Mouse (Mus musculus): ENCODE results near the gene Zbtb24. TPM values are rescaled to one million over a fixed set of nuclear protein-coding genes. Genes with fewer than 3 reads are reported as not detected.

Gene Zbtb24
- polyA plus RNA-seq, 1 experiment from 2014 or later, result 20.1 TPM

DNA sequence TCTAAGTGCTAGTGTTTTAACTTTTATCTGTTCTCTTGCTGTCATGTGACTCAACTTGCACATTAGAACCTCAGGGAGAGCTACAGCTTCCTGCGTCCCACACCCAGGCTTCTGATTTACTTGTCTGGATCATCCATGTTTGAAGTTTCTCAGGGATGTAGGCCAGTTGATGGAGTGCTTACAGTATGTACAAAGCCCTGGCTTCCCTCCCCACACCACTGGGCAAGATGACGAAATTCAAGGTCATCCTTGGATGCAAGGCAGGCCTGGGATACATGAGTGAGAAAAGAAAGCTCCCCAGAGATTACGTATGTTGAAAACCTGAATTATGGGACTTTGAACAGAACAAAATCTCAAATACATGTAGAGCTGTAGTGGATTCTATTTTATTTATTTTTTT lies 2.6 kb downstream of the Zbtb24 start:
- Histone ChIP-seq H3K9me3 (ENCODE audit: control insufficient read depth, low read length) (no peaks in the 10 kb centered on the region), H3K4me2 (ENCODE audit: low read depth) (no peak overlapping the region), H3K4me1 (ENCODE audit: control insufficient read depth, insufficient read depth, low read length) (no peaks in the 10 kb centered on the region), H3K27ac (ENCODE audit: low read depth, low read length) (no peak overlapping the region), H3K27me3 (ENCODE audit: control insufficient read depth, insufficient read depth, low read length) (no peaks in the 10 kb centered on the region), H3K4me3 (ENCODE audit: low read depth, low read length) (no peak overlapping the region), H3K36me3 (ENCODE audit: control insufficient read depth, insufficient read depth, low read length) (peaks cover 9% of the 10 kb centered on the region), H3K9ac (ENCODE audit: low read length) (no peak overlapping the region)
- WGBS, result 90% methylated on average over 3 of the region's 3 CpGs
- ATAC-seq (ENCODE audit: insufficient read depth, low FRiP score, low TSS enrichment) (no peak), DNase-seq (ENCODE audit: low spot score) (no peak)

DNA sequence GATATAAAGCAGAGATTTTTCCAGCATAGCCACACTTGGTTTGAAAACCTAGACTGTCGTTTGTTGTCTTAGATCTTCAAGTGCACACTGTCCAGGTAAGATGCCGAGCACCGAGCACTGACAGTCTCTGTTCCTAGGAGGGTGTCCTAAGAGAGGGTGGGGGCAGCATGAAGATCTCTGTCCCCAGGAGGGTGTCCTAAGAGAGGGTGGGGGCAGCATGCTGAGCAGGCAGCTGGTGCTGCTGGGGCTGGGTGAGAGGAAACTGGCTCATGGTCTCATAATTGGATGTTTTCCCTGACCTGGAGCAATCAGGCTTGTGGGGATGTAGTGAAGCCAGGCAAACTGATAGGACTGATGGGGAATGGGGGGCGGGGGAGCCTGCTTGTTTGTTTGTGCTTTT lies 9.8 kb downstream of the Zbtb24 start:
- no peaks in the 10 kb centered on the region for H3K4me1 ChIP-seq (ENCODE audit: control insufficient read depth, insufficient read depth, low read length)
- H3K4me2 ChIP-seq (ENCODE audit: low read depth), result no peak overlapping the region
- WGBS, result 85% methylated on average over 4 of the region's 4 CpGs
- no peak overlapping the region for H3K4me3 ChIP-seq (ENCODE audit: low read depth, low read length)
- H3K27me3 ChIP-seq (ENCODE audit: control insufficient read depth, insufficient read depth, low read length), result no peaks in the 10 kb centered on the region
- DNase-seq (ENCODE audit: low spot score), result no peak
- H3K9ac ChIP-seq (ENCODE audit: low read length), result no peak overlapping the region
- no peaks in the 10 kb centered on the region for H3K9me3 ChIP-seq (ENCODE audit: control insufficient read depth, low read length)
- H3K36me3 ChIP-seq (ENCODE audit: control insufficient read depth, insufficient read depth, low read length), result peaks cover 11% of the 10 kb centered on the region
- no peak for ATAC-seq (ENCODE audit: insufficient read depth, low FRiP score, low TSS enrichment)
- H3K27ac ChIP-seq (ENCODE audit: low read depth, low read length), result no peak overlapping the region

DNA sequence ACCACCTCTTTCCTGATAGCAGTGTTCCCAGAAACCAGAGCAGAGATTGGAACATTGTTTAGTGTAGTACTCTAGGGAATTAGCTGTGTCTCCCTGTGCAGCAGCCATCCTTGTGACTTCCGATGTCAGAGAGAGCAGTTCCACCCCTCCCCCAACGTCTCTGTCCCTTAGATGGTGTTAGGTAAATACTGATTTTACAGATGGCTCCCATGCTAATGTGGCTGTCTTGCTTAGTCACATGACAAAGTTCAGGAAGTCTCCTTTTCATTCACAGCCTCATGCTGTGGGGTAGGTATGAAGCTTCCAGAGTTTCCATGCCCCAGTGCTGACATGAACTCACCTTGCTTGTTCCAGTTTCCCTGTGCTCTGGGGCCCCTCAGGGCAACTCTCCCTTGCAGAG lies 10.3 kb downstream of the Zbtb24 start:
- ATAC-seq (ENCODE audit: insufficient read depth, low FRiP score, low TSS enrichment) (no peak), DNase-seq (ENCODE audit: low spot score) (no peak)
- Histone ChIP-seq H3K4me3 (ENCODE audit: low read depth, low read length) (no peak overlapping the region), H3K9ac (ENCODE audit: low read length) (no peak overlapping the region), H3K9me3 (ENCODE audit: control insufficient read depth, low read length) (no peaks in the 10 kb centered on the region), H3K4me2 (ENCODE audit: low read depth) (no peak overlapping the region), H3K27me3 (ENCODE audit: control insufficient read depth, insufficient read depth, low read length) (no peaks in the 10 kb centered on the region), H3K4me1 (ENCODE audit: control insufficient read depth, insufficient read depth, low read length) (no peaks in the 10 kb centered on the region), H3K27ac (ENCODE audit: low read depth, low read length) (no peak overlapping the region), H3K36me3 (ENCODE audit: control insufficient read depth, insufficient read depth, low read length) (peaks cover 8% of the 10 kb centered on the region)
- 24% methylated on average over 2 of the region's 2 CpGs for WGBS

DNA sequence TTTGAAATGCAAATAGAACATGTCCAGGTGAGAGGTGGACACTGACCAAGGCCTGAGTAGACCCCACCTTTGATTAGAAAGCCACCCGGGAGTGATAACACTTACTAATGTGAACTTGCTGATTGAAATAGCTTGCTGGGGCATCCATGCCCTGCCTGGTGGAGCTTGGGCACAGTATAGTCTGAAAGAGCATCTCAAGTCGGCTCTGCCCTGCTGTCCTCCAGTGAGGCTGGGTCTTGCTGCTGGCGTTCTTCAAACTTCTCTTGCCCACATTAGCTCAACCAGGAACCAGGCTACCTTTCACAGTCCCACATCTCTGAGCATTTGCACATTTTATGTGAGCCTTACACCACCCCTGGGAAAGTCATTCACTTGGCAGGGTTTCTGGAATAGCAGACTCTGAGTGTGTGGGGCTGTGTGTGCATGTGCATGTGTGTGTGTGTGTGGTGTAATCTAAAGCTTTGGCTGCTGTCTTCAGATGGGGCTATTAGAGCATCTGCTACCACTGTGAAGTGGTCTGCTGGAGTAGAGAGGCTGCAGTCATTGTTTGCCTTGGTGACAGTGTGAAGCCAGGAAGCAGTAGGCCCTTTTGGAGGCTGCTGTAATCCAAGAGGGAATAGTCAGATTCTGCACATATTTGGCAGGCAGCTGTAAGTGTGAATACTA lies 11.0 kb downstream of the Zbtb24 start:
- no peak overlapping the region for H3K4me2 ChIP-seq (ENCODE audit: low read depth)
- H3K27me3 ChIP-seq (ENCODE audit: control insufficient read depth, insufficient read depth, low read length), result no peaks in the 10 kb centered on the region
- H3K9me3 ChIP-seq (ENCODE audit: control insufficient read depth, low read length), result no peaks in the 10 kb centered on the region
- no peak for ATAC-seq (ENCODE audit: insufficient read depth, low FRiP score, low TSS enrichment)
- DNase-seq (ENCODE audit: low spot score), result no peak
- no peak overlapping the region for H3K9ac ChIP-seq (ENCODE audit: low read length)
- H3K36me3 ChIP-seq (ENCODE audit: control insufficient read depth, insufficient read depth, low read length), result peaks cover 6% of the 10 kb centered on the region
- whole genome bisulfite sequencing, result 78% methylated on average over 3 of the region's 3 CpGs
- H3K27ac ChIP-seq (ENCODE audit: low read depth, low read length), result no peak overlapping the region
- no peak overlapping the region for H3K4me3 ChIP-seq (ENCODE audit: low read depth, low read length)
- no peaks in the 10 kb centered on the region for H3K4me1 ChIP-seq (ENCODE audit: control insufficient read depth, insufficient read depth, low read length)

DNA sequence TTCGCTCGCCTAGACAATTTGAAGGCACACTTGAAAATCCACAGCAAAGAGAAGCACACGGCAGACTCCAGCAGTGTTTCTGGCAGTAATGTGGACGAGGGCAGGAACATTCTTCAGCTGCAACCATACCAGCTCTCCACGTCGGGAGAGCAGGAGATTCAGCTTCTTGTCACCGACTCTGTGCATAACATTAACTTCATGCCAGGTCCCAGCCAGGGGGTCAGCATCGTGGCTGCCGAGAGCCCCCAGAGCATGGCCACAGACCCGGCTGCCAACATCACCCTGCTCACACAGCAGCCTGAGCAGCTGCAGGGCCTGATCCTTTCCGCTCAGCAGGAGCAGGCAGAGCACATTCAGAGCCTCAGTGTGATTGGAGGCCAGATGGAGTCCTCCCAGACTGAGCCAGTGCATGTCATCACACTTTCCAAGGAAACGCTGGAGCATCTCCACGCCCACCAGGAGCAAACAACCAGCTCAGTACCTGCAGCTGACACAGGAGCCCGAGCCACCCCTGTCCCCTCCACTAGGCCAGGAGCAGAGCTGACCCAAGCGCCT lies 14.3 kb downstream of the Zbtb24 start:
- 39% methylated on average over 15 of the region's 15 CpGs for WGBS
- H3K27ac ChIP-seq (ENCODE audit: low read depth, low read length), result no peak overlapping the region
- peaks cover 4% of the 10 kb centered on the region for H3K36me3 ChIP-seq (ENCODE audit: control insufficient read depth, insufficient read depth, low read length)
- DNase-seq (ENCODE audit: low spot score), result no peak
- no peaks in the 10 kb centered on the region for H3K9me3 ChIP-seq (ENCODE audit: control insufficient read depth, low read length)
- no peak for ATAC-seq (ENCODE audit: insufficient read depth, low FRiP score, low TSS enrichment)
- H3K9ac ChIP-seq (ENCODE audit: low read length), result no peak overlapping the region
- no peak overlapping the region for H3K4me2 ChIP-seq (ENCODE audit: low read depth)
- H3K4me3 ChIP-seq (ENCODE audit: low read depth, low read length), result no peak overlapping the region
- no peaks in the 10 kb centered on the region for H3K27me3 ChIP-seq (ENCODE audit: control insufficient read depth, insufficient read depth, low read length)
- no peaks in the 10 kb centered on the region for H3K4me1 ChIP-seq (ENCODE audit: control insufficient read depth, insufficient read depth, low read length)

DNA sequence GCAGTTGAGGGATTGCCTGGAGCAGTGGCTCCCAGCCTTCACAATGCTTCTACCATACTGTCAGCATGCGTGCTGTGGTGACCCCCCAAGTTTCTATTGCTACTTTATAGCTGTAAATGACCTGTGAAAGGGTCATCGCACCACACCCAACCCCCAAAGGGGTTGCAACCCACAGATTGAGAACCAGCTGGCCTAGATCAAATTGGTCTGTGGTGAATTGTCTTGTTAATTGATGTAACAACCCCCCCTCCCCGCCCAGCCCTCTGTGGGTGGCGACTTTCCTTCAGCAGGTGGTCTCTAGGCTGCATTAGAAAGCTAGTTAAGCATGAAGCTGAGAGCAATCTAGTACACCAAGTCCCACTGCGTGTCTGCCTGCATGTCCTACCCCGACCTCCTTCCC lies 17.1 kb downstream of the Zbtb24 start:
- ATAC-seq (ENCODE audit: insufficient read depth, low FRiP score, low TSS enrichment) (no peak), DNase-seq (ENCODE audit: low spot score) (no peak)
- no peaks in the 10 kb centered on the region for H3K4me1 ChIP-seq (ENCODE audit: control insufficient read depth, insufficient read depth, low read length)
- no peak overlapping the region for H3K4me2 ChIP-seq (ENCODE audit: low read depth)
- peaks cover 4% of the 10 kb centered on the region; the same call in 1 of the 2 replicates for H3K36me3 ChIP-seq (ENCODE audit: control insufficient read depth, insufficient read depth, low read length)
- no peak overlapping the region for H3K27ac ChIP-seq (ENCODE audit: low read depth, low read length)
- H3K9me3 ChIP-seq (ENCODE audit: control insufficient read depth, low read length), result no peaks in the 10 kb centered on the region
- 18% methylated on average over 6 of the region's 6 CpGs for WGBS
- no peak overlapping the region for H3K4me3 ChIP-seq (ENCODE audit: low read depth, low read length)
- H3K9ac ChIP-seq (ENCODE audit: low read length), result no peak overlapping the region
- no peaks in the 10 kb centered on the region for H3K27me3 ChIP-seq (ENCODE audit: control insufficient read depth, insufficient read depth, low read length)

DNA sequence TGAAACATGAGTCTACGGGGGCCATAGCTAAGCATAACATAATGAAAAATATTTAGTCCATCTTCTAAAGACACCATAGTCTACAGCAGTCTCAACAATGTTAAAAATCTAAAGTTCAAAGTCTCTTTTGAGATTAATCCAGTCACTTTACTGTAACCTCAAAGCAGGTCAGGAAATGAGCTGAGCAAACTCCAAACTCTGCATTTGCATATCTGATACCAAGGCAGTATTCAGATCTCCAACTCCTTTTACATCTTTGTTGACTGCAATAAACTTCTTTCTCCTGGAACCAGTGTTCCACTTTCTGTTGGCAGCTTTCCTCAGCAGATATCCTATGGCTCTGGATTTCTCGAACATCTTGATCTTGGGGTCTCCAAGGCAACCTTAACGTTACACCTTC lies 20.5 kb downstream of the Zbtb24 start:
- Histone ChIP-seq H3K4me1 (ENCODE audit: control insufficient read depth, insufficient read depth, low read length) (0 out of 2 replicates have a peak, but pooled peaks cover under 1% of the 10 kb centered on the region), H3K36me3 (ENCODE audit: control insufficient read depth, insufficient read depth, low read length) (no peaks in the 10 kb centered on the region), H3K9ac (ENCODE audit: low read length) (no peak overlapping the region), H3K9me3 (ENCODE audit: control insufficient read depth, low read length) (no peaks in the 10 kb centered on the region), H3K27ac (ENCODE audit: low read depth, low read length) (no peak overlapping the region), H3K4me3 (ENCODE audit: low read depth, low read length) (no peak overlapping the region), H3K4me2 (ENCODE audit: low read depth) (no peak overlapping the region), H3K27me3 (ENCODE audit: control insufficient read depth, insufficient read depth, low read length) (no peaks in the 10 kb centered on the region)
- ATAC-seq (ENCODE audit: insufficient read depth, low FRiP score, low TSS enrichment) (no peak), DNase-seq (ENCODE audit: low spot score) (no peak)
- WGBS, result 88% methylated on average over 3 of the region's 3 CpGs

DNA sequence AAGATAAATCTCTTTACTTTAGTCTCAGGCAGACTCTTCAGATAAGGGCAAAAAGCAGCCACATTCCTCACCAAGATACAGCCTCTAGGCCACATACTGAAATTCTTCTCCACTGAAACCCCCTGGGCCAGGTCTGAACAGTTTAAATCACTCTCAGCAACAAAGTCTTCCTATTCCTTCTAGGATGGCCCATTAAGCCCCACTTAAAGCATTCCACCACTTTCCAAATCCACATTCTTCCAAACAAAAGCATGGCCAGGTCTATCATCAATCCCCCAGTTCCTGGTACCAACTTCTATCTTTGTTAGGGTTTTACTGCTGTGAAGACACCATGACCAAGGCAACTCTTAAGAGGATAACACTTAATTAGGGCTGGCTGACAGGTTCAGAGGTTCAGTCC lies 22.4 kb downstream of the Zbtb24 start:
- Histone ChIP-seq H3K9me3 (ENCODE audit: control insufficient read depth, low read length) (no peaks in the 10 kb centered on the region), H3K36me3 (ENCODE audit: control insufficient read depth, insufficient read depth, low read length) (no peaks in the 10 kb centered on the region), H3K9ac (ENCODE audit: low read length) (no peak overlapping the region), H3K4me2 (ENCODE audit: low read depth) (no peak overlapping the region), H3K4me3 (ENCODE audit: low read depth, low read length) (no peak overlapping the region), H3K27ac (ENCODE audit: low read depth, low read length) (no peak overlapping the region), H3K27me3 (ENCODE audit: control insufficient read depth, insufficient read depth, low read length) (no peaks in the 10 kb centered on the region), H3K4me1 (ENCODE audit: control insufficient read depth, insufficient read depth, low read length) (peaks cover 7% of the 10 kb centered on the region; the same call in 1 of the 2 replicates)
- DNase-seq (ENCODE audit: low spot score) (no peak), ATAC-seq (ENCODE audit: insufficient read depth, low FRiP score, low TSS enrichment) (no peak)

DNA sequence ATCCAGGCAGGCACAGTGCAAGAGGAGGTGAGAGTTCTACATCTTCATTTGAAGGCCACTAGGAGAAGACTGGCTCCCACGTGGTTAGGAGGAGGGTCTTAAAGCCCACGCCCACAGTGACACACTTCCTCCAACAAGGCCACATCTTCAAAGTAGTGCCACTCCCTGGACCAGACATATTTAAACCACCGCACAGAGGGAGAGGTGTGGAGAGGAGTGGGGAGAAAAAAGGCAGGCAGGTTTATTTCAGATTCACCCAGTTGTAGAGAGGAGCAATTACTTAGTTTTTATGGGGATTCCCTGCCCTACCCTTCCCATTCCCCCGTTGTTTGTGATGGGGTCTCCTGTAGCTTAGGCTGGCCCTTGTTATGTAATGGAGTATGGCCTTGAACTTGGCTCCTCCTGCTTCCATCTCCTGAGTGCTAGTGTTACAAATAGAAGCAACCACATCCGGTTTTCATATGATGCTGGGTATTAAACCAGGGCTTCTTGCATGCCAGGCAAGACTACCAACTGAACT lies 22.8 kb downstream of the Zbtb24 start:
- WGBS, result 77% methylated on average over 5 of the region's 5 CpGs
- peaks cover 10% of the 10 kb centered on the region for H3K4me1 ChIP-seq (ENCODE audit: control insufficient read depth, insufficient read depth, low read length)
- H3K9me3 ChIP-seq (ENCODE audit: control insufficient read depth, low read length), result no peaks in the 10 kb centered on the region
- H3K4me2 ChIP-seq (ENCODE audit: low read depth), result no peak overlapping the region
- no peaks in the 10 kb centered on the region for H3K27me3 ChIP-seq (ENCODE audit: control insufficient read depth, insufficient read depth, low read length)
- H3K9ac ChIP-seq (ENCODE audit: low read length), result no peak overlapping the region
- no peak overlapping the region for H3K27ac ChIP-seq (ENCODE audit: low read depth, low read length)
- no peak for DNase-seq (ENCODE audit: low spot score)
- H3K36me3 ChIP-seq (ENCODE audit: control insufficient read depth, insufficient read depth, low read length), result no peaks in the 10 kb centered on the region
- no peak for ATAC-seq (ENCODE audit: insufficient read depth, low FRiP score, low TSS enrichment)
- H3K4me3 ChIP-seq (ENCODE audit: low read depth, low read length), result no peak overlapping the region

All from neural tube, embryonic 11.5 days (tissue).